ENCODE assay signal across 35 mouse cellular contexts in the genomic region with DNA sequence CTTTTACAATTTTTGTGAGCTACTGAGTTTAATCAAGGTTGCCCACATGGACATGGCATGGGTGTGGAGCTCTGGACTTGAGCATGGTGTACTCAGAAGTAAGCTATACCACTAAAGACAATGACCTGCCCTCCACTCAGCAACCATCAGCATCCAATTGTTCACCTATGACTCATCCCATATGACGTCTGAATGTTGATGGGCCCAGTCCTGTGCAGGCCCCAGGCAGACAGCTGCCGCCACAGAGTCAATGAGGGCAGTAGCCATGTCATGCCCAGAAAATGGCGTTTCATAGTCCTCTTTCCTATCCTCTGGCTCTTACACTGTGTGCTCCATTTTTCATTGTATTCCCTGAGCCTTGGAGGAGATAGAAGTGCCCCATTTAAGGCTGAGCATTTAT. TPM values are rescaled to one million over a fixed set of nuclear protein-coding genes. Genes with fewer than 3 reads are reported as not detected.
"Had no signal": no experiment of that assay in that cellular context is flagged by ENCODE, and none has a peak within 500 bp of the region (broad histone marks: within the 10 kb centered on the region; RNA-seq: fewer than 3 reads in every experiment).

No protein-coding gene starts in this region.

- H3K27me3 ChIP-seq: heart, embryonic 12.5 days; heart, embryonic 13.5 days; heart, embryonic 15.5 days; hindbrain, embryonic 13.5 days; hindbrain, embryonic 15.5 days; intestine, embryonic 15.5 days; kidney, embryonic 15.5 days had no signal

- ATAC-seq: hindbrain, embryonic 16.5 days; hindbrain, postnatal 0 days; inflammation-experienced regulatory T-cells, adult 6 months; intestine, embryonic 15.5 days; intestine, embryonic 16.5 days; intestine, postnatal 0 days had no signal

- H3K36me3 ChIP-seq: heart, embryonic 10.5 days; heart, embryonic 12.5 days; heart, embryonic 13.5 days; heart, embryonic 15.5 days; hindbrain, embryonic 10.5 days; hindbrain, embryonic 13.5 days; hindbrain, embryonic 15.5 days; intestine, embryonic 15.5 days; kidney, embryonic 15.5 days had no signal

- H3K4me3 ChIP-seq: heart, embryonic 10.5 days; heart, embryonic 12.5 days; heart, embryonic 13.5 days; heart, embryonic 15.5 days; hindbrain, embryonic 10.5 days; hindbrain, embryonic 13.5 days; hindbrain, embryonic 15.5 days; intestine, embryonic 15.5 days; kidney, embryonic 15.5 days; layer of hippocampus, adult 2 months; left cerebral cortex, adult 2 months had no signal

- H3K9ac ChIP-seq: heart, embryonic 12.5 days; heart, embryonic 13.5 days; heart, embryonic 15.5 days; hindbrain, embryonic 13.5 days; hindbrain, embryonic 14.5 days; hindbrain, embryonic 15.5 days; intestine, embryonic 15.5 days; kidney, embryonic 15.5 days had no signal

- H3K9me3 ChIP-seq: heart, embryonic 10.5 days; heart, embryonic 12.5 days; heart, embryonic 13.5 days; heart, embryonic 15.5 days; hindbrain, embryonic 10.5 days; hindbrain, embryonic 13.5 days; hindbrain, embryonic 15.5 days; intestine, embryonic 15.5 days; kidney, embryonic 15.5 days had no signal

- H3K27ac ChIP-seq: heart, embryonic 10.5 days; heart, embryonic 13.5 days; heart, embryonic 15.5 days; hindbrain, embryonic 10.5 days; hindbrain, embryonic 13.5 days; hindbrain, embryonic 14.5 days; hindbrain, embryonic 15.5 days; hindbrain, postnatal 0 days; intestine, embryonic 15.5 days; kidney, embryonic 15.5 days; kidney, postnatal 0 days; layer of hippocampus, adult 2 months; left cerebral cortex, adult 2 months had no signal

- DNase-seq: heart, postnatal 10 days; heart, postnatal 36 days; heart, postnatal 4 days; kidney, adult 11 months; kidney, adult 18-20 months; kidney, adult 2 months; kidney, adult 8-10 months; kidney, adult 9 months; kidney, postnatal 10 days; kidney, postnatal 14 days; kidney, postnatal 25 days; kidney, postnatal 36 days; kidney, postnatal 4 days; layer of hippocampus, adult 9-11 months; layer of hippocampus, postnatal 36 days had no signal

- H3K4me2 ChIP-seq: heart, embryonic 11.5 days; heart, embryonic 12.5 days; heart, embryonic 13.5 days; heart, embryonic 15.5 days; hindbrain, embryonic 13.5 days; hindbrain, embryonic 14.5 days; hindbrain, embryonic 15.5 days; intestine, embryonic 15.5 days; kidney, embryonic 15.5 days had no signal

- H3K4me1 ChIP-seq: heart, embryonic 12.5 days; heart, embryonic 13.5 days; heart, embryonic 15.5 days; hindbrain, embryonic 10.5 days; hindbrain, embryonic 13.5 days; hindbrain, embryonic 15.5 days; intestine, embryonic 15.5 days; kidney, embryonic 15.5 days had no signal

RNA-seq across cellular contexts. Expression of a gene that starts 47.9 kb away (rescaled TPM):
- polyA plus RNA-seq: hindbrain, embryonic 10.5 days; hindbrain, embryonic 11.5 days; hindbrain, embryonic 13.5 days; hindbrain, embryonic 14.5 days had no signal
